Mouse (Mus musculus) heart, adult 2 months (tissue): Measurements from ENCODE around the gene Sema3f. TPM values are rescaled to one million over a fixed set of nuclear protein-coding genes. Genes with fewer than 3 reads are reported as not detected.
A peak's percentile ranks its signal among the peaks of the same experiment; 100 is the strongest.

Experiments
- DNase-seq, 2 experiments: peaks; one replicate each; pipeline ENCODE4 v3.0.0; 2021
- H3K27ac ChIP-seq: fragments of 200-600 bp; 2 replicates; pipeline ENCODE4 v1.8.1; 2022
- H3K27me3 ChIP-seq: fragments of 200-500 bp; 2 replicates; pipeline ENCODE4 v1.6.1; 2012; ENCODE audit warnings: mild to moderate bottlenecking, low read length, inconsistent platforms, mixed read lengths; ENCODE audit not compliant: control insufficient read depth, insufficient read depth
- H3K36me3 ChIP-seq: fragments of 200-500 bp; 2 replicates; pipeline ENCODE4 v1.6.1; 2012; ENCODE audit warnings: low read length, inconsistent platforms; ENCODE audit not compliant: control insufficient read depth, insufficient read depth
- H3K4me1 ChIP-seq: fragments of 200-500 bp; 2 replicates; pipeline ENCODE4 v1.6.1; 2011; ENCODE audit warnings: low read length; ENCODE audit not compliant: control insufficient read depth, insufficient read depth
- H3K4me3 ChIP-seq: fragments of 200-600 bp; 2 replicates; pipeline ENCODE4 v1.8.1; 2022
- H3K79me2 ChIP-seq: fragments of 200-500 bp; replicated peaks from 2 replicates; pipeline ENCODE4 v1.6.1; 2012; ENCODE audit warnings: mild to moderate bottlenecking, inconsistent platforms, low read length, moderate library complexity, mixed read lengths; ENCODE audit not compliant: control insufficient read depth, insufficient read depth
- H3K9ac ChIP-seq: fragments of 200-500 bp; 2 replicates; pipeline ENCODE4 v1.6.1; 2012; ENCODE audit warnings: low read depth, mild to moderate bottlenecking, control low read depth, inconsistent platforms, low read length, mixed read lengths
- CTCF ChIP-seq: fragments of 200-600 bp; IDR thresholded peaks from 2 replicates; pipeline ENCODE4 v1.8.1; 2022; ENCODE audit warnings: antibody characterized with exemption, mild to moderate bottlenecking, moderate library complexity
- EP300 ChIP-seq: fragments of 200-500 bp; IDR thresholded peaks from 2 replicates; pipeline ENCODE4 v1.6.1; 2011; ENCODE audit warnings: low read depth, low read length, control low read depth; ENCODE audit not compliant: insufficient read depth
- POLR2A ChIP-seq: fragments of 200-500 bp; IDR thresholded peaks from 2 replicates; pipeline ENCODE4 v1.6.1; 2011; ENCODE audit warnings: mild to moderate bottlenecking, low read depth, low read length, control low read depth; ENCODE audit not compliant: insufficient read depth
- WGBS: fragments of 180-500 bp; shearing (Covaris S2); methylation state at CpG from one replicate; pipeline ENCODE4 v1.1.7; 2018; 5-methylcytosine and 5-hydroxymethylcytosine counted together
- intact Hi-C: fragments of 180-260 bp; cut with DNase I; formaldehyde crosslinking; loops from one replicate; pipeline ENCODE4 v1.15.1; 2025
- long read RNA-seq: library from polyadenylated mRNA; stranded (forward); transcript quantifications from one replicate; pipeline ENCODE4 v2.0.0, GENCODE M21; 2021
- polyA plus RNA-seq: library from polyadenylated mRNA; depleted of rRNA; stranded (reverse); fragments of >200 nt; gene quantifications from 2 replicates; pipeline ENCODE4 v1.2.3, GENCODE M21; 2012; rRNA removed
- total RNA-seq, 2 experiments: library from RNA; stranded (reverse); gene quantifications; 2 replicates each; pipeline ENCODE4 v1.2.3; 2021

The Sema3f gene
- total RNA-seq (10 to 100 TPM; 13.4 to 16.8 TPM), polyA plus RNA-seq (29.1 and 31.8 TPM in 2 replicates)
- long read RNA-seq, partial matches to known transcripts, result 3 of 9 reads
- long read RNA-seq, other reads (novel, unspliced or antisense), result 6 of 9 reads

GRCm38 (mm10) chr9:107709697-107710483 is at the start of gene Sema3f:
Gene Sema3f (minus strand): TSS chr9:107710475.
- intact Hi-C loops, result loop anchor here (2.0 kb wide), 2 partner anchors 25 to 29 kb away; no protein-coding TSS in a partner anchor
- no peak for TF ChIP-seq EP300
- TF ChIP-seq POLR2A, result peak; percentile 77
- TF ChIP-seq CTCF, result peak; percentile 64
- Histone ChIP-seq H3K27ac (peak within 1 kb of the TSS; percentile 79), H3K4me3 (peak within 1 kb of the TSS; percentile 60), H3K4me1 (peaks cover 8% of the 10 kb centered on the region), H3K9ac (peak within 1 kb of the TSS; percentile 83), H3K79me2 (no peaks in the 10 kb centered on the region), H3K27me3 (no peaks in the 10 kb centered on the region), H3K36me3 (no peaks in the 10 kb centered on the region)
- peak; percentile 85 to 89 for DNase-seq
- 2% methylated on average over 79 of the region's 86 CpGs for WGBS

GRCm38 (mm10) chr9:107759593-107759992 is 49.3 kb upstream of the Sema3f start:
- peaks cover 41% of the 10 kb centered on the region for H3K36me3 ChIP-seq

GRCm38 (mm10) chr9:107750378-107750777 is 40.1 kb upstream of the Sema3f start:
- intact Hi-C loops, result loop anchor here (2.0 to 5.0 kb wide), 2 partner anchors 14 to 37 kb away; no protein-coding TSS in a partner anchor
- Histone ChIP-seq H3K27me3 (no peaks in the 10 kb centered on the region), H3K4me3 (no peak overlapping the region), H3K27ac (no peak overlapping the region), H3K4me1 (no peaks in the 10 kb centered on the region), H3K36me3 (peaks cover 56% of the 10 kb centered on the region), H3K79me2 (no peaks in the 10 kb centered on the region), H3K9ac (no peak overlapping the region)
- TF ChIP-seq POLR2A, result no peak
- no peak for TF ChIP-seq CTCF
- no peak for TF ChIP-seq EP300
- WGBS, result 78% methylated on average over 5 of the region's 5 CpGs
- DNase-seq, result no peak

More at GRCm38 (mm10) chr9:107759593-107759992, 49.3 kb upstream of the Sema3f start:
- 84% methylated on average over 6 of the region's 6 CpGs for WGBS
- no peaks in the 10 kb centered on the region for H3K27me3 ChIP-seq
- H3K4me1 ChIP-seq, result no peaks in the 10 kb centered on the region; the same call in 1 of the 2 replicates
- H3K27ac ChIP-seq, result no peak overlapping the region
- no peak for TF ChIP-seq CTCF
- no peak for TF ChIP-seq POLR2A
- TF ChIP-seq EP300, result no peak
- H3K79me2 ChIP-seq, result no peaks in the 10 kb centered on the region
- H3K9ac ChIP-seq, result no peak overlapping the region
- H3K4me3 ChIP-seq, result no peak overlapping the region
- intact Hi-C loops, result no loop called here
- DNase-seq, result no peak

GRCm38 (mm10) chr9:107748063-107748462 is 37.8 kb upstream of the Sema3f start:
- Histone ChIP-seq H3K4me1 (no peaks in the 10 kb centered on the region), H3K9ac (no peak overlapping the region), H3K4me3 (no peak overlapping the region), H3K79me2 (no peaks in the 10 kb centered on the region), H3K27ac (no peak overlapping the region), H3K36me3 (peaks cover 58% of the 10 kb centered on the region), H3K27me3 (no peaks in the 10 kb centered on the region)
- intact Hi-C loops, result no loop called here
- DNase-seq, result no peak
- no peak for TF ChIP-seq CTCF
- no peak for TF ChIP-seq POLR2A
- TF ChIP-seq EP300, result no peak
- WGBS, result 86% methylated on average over 3 of the region's 3 CpGs

- Histone ChIP-seq H3K36me3 (peaks cover 52% of the 10 kb centered on the region), H3K79me2 (no peaks in the 10 kb centered on the region), H3K27me3 (no peaks in the 10 kb centered on the region), H3K4me3 (no peak overlapping the region), H3K9ac (no peak overlapping the region), H3K4me1 (no peaks in the 10 kb centered on the region), H3K27ac (no peak overlapping the region)
- intact Hi-C loops, result no loop called here
- TF ChIP-seq POLR2A (no peak), CTCF (no peak)
- 98% methylated on average over 1 of the region's 1 CpGs for WGBS
- DNase-seq, result no peak
Measured at GRCm38 (mm10) chr9:107747310-107747709, 37.0 kb upstream of the Sema3f start.

- H3K79me2 ChIP-seq, result no peaks in the 10 kb centered on the region
- intact Hi-C loops, result no loop called here
- WGBS, result 95% methylated on average over 3 of the region's 3 CpGs
- H3K27me3 ChIP-seq, result no peaks in the 10 kb centered on the region
- no peak overlapping the region for H3K27ac ChIP-seq
- no peaks in the 10 kb centered on the region for H3K4me1 ChIP-seq
- H3K36me3 ChIP-seq, result peaks cover 46% of the 10 kb centered on the region
- no peak overlapping the region for H3K4me3 ChIP-seq
- no peak for DNase-seq
- TF ChIP-seq EP300 (no peak), CTCF (peak; percentile 59)
- no peak overlapping the region for H3K9ac ChIP-seq
Measured at GRCm38 (mm10) chr9:107746679-107747078, 36.4 kb upstream of the Sema3f start.
